Mouse (Mus musculus) neural tube, embryonic 11.5 days (tissue): ENCODE measurements around the gene Olfr456. TPM values are rescaled to one million over a fixed set of nuclear protein-coding genes. Genes with fewer than 3 reads are reported as not detected.
"Not testable (repeated sequence)": the region's sequence is repeated elsewhere in the genome, so short reads cannot be mapped to it uniquely, and the experiment has no call there.

Source experiments
- ATAC-seq: fragments of 200-750 bp; cut with Nextera tagmentation; 2 replicates; pipeline ENCODE4 v1.8.0; 2017; ENCODE audit warnings: moderate number of reproducible peaks, mild to moderate bottlenecking, moderate TSS enrichment, moderate library complexity; ENCODE audit not compliant: insufficient read depth, low FRiP score, low TSS enrichment
- DNase-seq: peaks from one replicate; pipeline ENCODE4 v3.0.0-alpha.2; 2015; ENCODE audit warnings: low spot score
- H3K27ac ChIP-seq: fragments of 300-500 bp; sonication (generic); 2 replicates; pipeline ENCODE4 v1.5.1; 2014; ENCODE audit warnings: low read depth, mild to moderate bottlenecking, low read length
- H3K27me3 ChIP-seq: fragments of 300-500 bp; sonication (generic); 2 replicates; pipeline ENCODE4 v1.6.1; 2014; ENCODE audit warnings: mild to moderate bottlenecking, low read length, mixed read lengths; ENCODE audit not compliant: control insufficient read depth, insufficient read depth
- H3K36me3 ChIP-seq: fragments of 300-500 bp; sonication (generic); 2 replicates; pipeline ENCODE4 v1.6.1; 2014; ENCODE audit warnings: mild to moderate bottlenecking, low read length, moderate library complexity, mixed read lengths; ENCODE audit not compliant: control insufficient read depth, insufficient read depth
- H3K4me1 ChIP-seq: fragments of 300-500 bp; sonication (generic); 2 replicates; pipeline ENCODE4 v1.6.1; 2014; ENCODE audit warnings: low read length, mixed read lengths; ENCODE audit not compliant: control insufficient read depth, insufficient read depth
- H3K4me2 ChIP-seq: fragments of 300-500 bp; sonication (generic); 2 replicates; pipeline ENCODE4 v1.6.1; 2014; ENCODE audit warnings: low read depth, mild to moderate bottlenecking, moderate library complexity
- H3K4me3 ChIP-seq: fragments of 300-500 bp; sonication (generic); 2 replicates; pipeline ENCODE4 v1.5.1; 2014; ENCODE audit warnings: low read depth, low read length
- H3K9ac ChIP-seq: fragments of 300-500 bp; sonication (generic); 2 replicates; pipeline ENCODE4 v1.6.1; 2014; ENCODE audit warnings: mild to moderate bottlenecking, low read length
- H3K9me3 ChIP-seq: fragments of 300-500 bp; sonication (generic); 2 replicates; pipeline ENCODE4 v1.6.1; 2016; ENCODE audit warnings: low read length; ENCODE audit not compliant: control insufficient read depth
- WGBS: fragments of 180-500 bp; shearing (Covaris S2); extraction: QIAGEN DNeasy Blood & Tissue Kit; methylation state at CpG from one replicate; pipeline ENCODE4 v1.1.7; 2014; 5-methylcytosine and 5-hydroxymethylcytosine counted together
- polyA plus RNA-seq: library from polyadenylated mRNA; unstranded; fragments of >200 nt; fragmentation: Nextera tagmentation; extraction: Ambion mirVana; gene quantifications from 2 replicates; pipeline ENCODE4 v1.2.1, GENCODE M21; 2014

Olfr456 gene
- polyA plus RNA-seq: not detected in 2 replicates

DNA sequence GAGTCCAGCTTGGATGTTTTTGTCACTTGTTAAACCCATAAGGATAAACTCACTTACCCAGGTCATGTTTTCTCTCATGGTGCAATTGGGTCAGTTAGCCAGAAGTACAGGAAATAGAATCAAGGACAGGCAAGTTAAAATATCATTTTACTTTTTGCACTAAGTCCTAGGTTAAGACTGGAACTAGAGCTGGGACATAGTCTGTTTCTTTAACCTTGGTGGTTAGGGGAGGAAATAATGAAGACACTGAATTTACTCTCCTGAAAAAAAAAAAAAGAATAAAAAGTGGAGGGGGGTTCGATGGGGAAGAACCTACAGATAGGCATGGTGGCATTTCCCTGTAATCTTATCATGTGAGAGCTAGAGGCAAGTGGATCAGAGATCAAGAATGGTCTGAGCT lies at the start of gene Olfr456:
Gene Olfr456 (minus strand): TSS at position 101 of the 400 bp plus-strand sequence.
- Histone ChIP-seq H3K9me3 (no peaks in the 10 kb centered on the region), H3K9ac (no peak within 1 kb of the TSS), H3K27me3 (no peaks in the 10 kb centered on the region), H3K27ac (no peak within 1 kb of the TSS), H3K4me3 (no peak within 1 kb of the TSS), H3K36me3 (no peaks in the 10 kb centered on the region), H3K4me2 (no peak within 1 kb of the TSS), H3K4me1 (no peaks in the 10 kb centered on the region)
- ATAC-seq: no peak
- 86% methylated on average over 1 of the region's 1 CpGs for WGBS
- DNase-seq: no peak

DNA sequence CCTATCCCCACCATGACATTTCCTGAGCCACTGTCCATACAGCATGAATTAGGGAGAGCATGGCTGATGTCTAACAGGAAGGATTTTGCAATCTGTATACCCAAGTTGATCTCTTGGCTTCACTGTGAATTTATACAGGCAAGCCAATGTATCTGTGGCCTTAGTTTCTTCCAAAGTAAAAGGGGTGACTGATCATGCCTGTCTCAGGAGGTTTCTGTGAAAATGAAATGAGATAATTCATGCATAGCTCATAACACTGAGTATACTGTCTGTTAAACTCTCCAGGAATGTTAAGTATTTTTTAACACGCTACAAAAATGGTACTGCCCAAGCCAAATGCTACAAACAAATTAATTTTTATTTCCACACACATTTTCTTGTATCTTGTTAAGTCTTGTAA lies 26.4 kb upstream of the Olfr456 start:
- ATAC-seq: no peak
- H3K27ac ChIP-seq: no peak overlapping the region

DNA sequence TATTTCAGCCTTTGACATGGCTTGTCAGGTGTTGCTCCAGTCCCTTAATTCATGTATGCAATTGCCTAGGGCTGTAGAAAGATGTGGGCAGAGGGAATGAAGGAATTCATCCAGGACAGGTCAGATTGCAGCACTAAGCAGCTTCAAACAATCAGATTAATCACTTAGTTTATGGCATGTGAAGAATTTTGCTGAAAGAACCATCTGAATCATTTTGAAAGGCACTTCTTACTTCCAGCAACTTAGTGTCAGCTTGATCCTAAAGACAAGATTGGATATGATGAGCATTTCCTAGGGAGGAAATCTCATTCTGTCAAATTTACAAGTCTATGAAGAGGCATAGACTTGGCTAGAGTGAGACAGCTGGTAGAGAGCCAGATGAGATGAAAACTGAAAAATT lies 22.3 kb upstream of the Olfr456 start:
- H3K4me3 ChIP-seq: no peak overlapping the region
- DNase-seq: no peak
- no peaks in the 10 kb centered on the region for H3K27me3 ChIP-seq
- ATAC-seq: no peak
- no peak overlapping the region for H3K27ac ChIP-seq
- H3K4me1 ChIP-seq: no peaks in the 10 kb centered on the region
- H3K36me3 ChIP-seq: no peaks in the 10 kb centered on the region
- no peaks in the 10 kb centered on the region for H3K9me3 ChIP-seq
- no peak overlapping the region for H3K4me2 ChIP-seq
- H3K9ac ChIP-seq: no peak overlapping the region

More for the DNA sequence above, 26.4 kb upstream of the Olfr456 start:
- no peaks in the 10 kb centered on the region for H3K9me3 ChIP-seq
- 82% methylated on average over 1 of the region's 1 CpGs for WGBS
- no peaks in the 10 kb centered on the region for H3K27me3 ChIP-seq
- H3K9ac ChIP-seq: no peak overlapping the region
- H3K4me2 ChIP-seq: no peak overlapping the region
- H3K36me3 ChIP-seq: no peaks in the 10 kb centered on the region
- H3K4me1 ChIP-seq: no peaks in the 10 kb centered on the region
- no peak for DNase-seq
- no peak overlapping the region for H3K4me3 ChIP-seq

DNA sequence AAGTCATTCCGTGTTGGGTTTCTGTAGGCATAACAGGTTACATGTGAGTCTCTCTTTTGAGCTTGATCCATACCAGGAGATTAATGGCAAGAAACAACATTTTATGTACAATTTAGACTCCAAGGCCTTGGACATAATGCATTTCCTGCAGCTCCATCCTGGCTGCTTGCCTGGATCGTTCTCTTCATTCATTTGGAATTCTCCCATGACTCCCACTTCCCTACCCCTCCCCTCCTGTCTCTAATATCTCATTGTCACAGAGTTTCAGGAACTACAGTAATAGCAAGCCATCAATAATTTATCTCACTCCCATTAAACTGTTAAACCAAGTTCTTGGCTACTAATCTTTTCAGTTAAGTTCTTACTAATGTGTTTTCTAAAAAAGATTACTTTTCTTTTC lies 16.5 kb upstream of the Olfr456 start:
- Histone ChIP-seq H3K4me3 (no peak overlapping the region), H3K4me2 (no peak overlapping the region), H3K27me3 (no peaks in the 10 kb centered on the region), H3K9me3 (no peaks in the 10 kb centered on the region), H3K36me3 (no peaks in the 10 kb centered on the region), H3K4me1 (no peaks in the 10 kb centered on the region), H3K27ac (no peak overlapping the region), H3K9ac (no peak overlapping the region)
- ATAC-seq: no peak
- 91% methylated on average over 2 of the region's 2 CpGs for WGBS
- no peak for DNase-seq

DNA sequence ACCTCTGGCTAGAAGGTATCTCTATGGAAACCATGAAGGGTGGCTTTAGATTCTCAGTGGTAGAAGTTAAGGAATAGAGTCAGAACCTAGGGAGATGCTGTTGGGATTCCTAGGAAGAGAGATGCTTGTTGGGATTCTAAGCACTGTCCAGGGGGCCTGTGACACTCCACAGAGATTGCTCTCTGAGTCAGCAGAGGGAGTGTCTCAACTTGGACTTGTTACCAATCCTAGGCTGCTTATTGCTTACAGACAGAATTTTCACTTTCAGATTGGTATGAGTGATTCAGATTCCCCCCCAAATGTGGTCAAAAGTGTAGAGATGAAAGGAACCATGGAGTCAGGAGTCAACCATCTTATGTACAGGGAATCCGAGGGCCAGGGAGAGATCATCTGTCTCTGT lies 2.7 kb upstream of the Olfr456 start:
- Histone ChIP-seq H3K36me3 (no peaks in the 10 kb centered on the region), H3K9ac (no peak overlapping the region), H3K4me3 (no peak overlapping the region), H3K4me2 (no peak overlapping the region), H3K27ac (no peak overlapping the region), H3K4me1 (no peaks in the 10 kb centered on the region), H3K9me3 (no peaks in the 10 kb centered on the region), H3K27me3 (no peaks in the 10 kb centered on the region)
- ATAC-seq (no peak), DNase-seq (no peak)
- 84% methylated on average over 1 of the region's 1 CpGs for WGBS

DNA sequence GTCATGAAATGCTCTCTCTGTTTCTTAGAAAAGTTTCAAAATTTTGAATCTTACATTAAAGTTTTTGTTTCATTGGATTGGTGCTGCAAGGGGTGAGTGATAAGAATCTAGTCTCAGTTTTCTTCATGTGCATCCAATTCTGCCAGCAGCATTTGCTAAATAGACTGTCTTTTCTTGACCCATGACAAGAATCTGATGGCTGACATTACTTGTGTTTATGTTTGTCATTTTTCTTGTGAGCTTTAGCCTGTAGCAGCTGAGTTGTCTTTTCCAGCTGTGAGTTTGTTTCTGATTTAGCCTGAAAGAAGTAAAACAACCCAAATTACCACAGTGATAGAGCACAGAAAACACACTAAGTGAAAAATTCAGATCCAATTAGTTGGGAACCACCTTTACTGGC lies 2.4 kb downstream of the Olfr456 start:
- DNase-seq (no peak), ATAC-seq (no peak)
- H3K27me3 ChIP-seq: no peaks in the 10 kb centered on the region
- no peak overlapping the region for H3K4me3 ChIP-seq
- H3K9me3 ChIP-seq: no peaks in the 10 kb centered on the region
- no peaks in the 10 kb centered on the region for H3K36me3 ChIP-seq
- H3K27ac ChIP-seq: no peak overlapping the region
- no peak overlapping the region for H3K4me2 ChIP-seq
- no peaks in the 10 kb centered on the region for H3K4me1 ChIP-seq
- no peak overlapping the region for H3K9ac ChIP-seq

DNA sequence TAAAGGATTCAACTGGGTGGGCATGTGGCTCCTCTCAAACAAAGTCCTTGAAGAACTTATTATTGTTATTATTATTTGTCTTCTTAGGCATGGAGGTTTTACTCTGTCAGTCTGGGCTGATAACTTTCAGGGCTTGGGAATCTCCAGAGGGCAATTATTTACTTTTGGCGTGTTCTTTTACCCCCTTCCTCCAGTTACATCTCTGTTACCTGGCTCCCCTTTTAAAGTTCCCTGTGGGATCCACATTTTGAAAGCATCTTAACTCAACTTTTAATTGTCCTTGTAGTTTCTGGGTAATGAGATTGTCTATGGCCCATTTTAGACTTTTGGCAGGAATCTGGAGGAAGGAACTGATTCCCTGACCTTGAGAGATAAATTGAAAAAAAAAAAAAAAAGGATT lies 10.8 kb downstream of the Olfr456 start, which contains the start of gene Olfr457:
Gene Olfr457 (minus strand): TSS at position 101 of the 400 bp plus-strand sequence.
- no peak for ATAC-seq
- no peaks in the 10 kb centered on the region for H3K9me3 ChIP-seq
- 79% methylated on average over 1 of the region's 1 CpGs for WGBS
- no peak within 1 kb of the TSS for H3K4me2 ChIP-seq
- H3K9ac ChIP-seq: no peak within 1 kb of the TSS
- no peaks in the 10 kb centered on the region for H3K36me3 ChIP-seq
- no peak within 1 kb of the TSS for H3K27ac ChIP-seq
- no peak within 1 kb of the TSS for H3K4me3 ChIP-seq
- no peaks in the 10 kb centered on the region for H3K27me3 ChIP-seq
- DNase-seq: no peak
- H3K4me1 ChIP-seq: no peaks in the 10 kb centered on the region

DNA sequence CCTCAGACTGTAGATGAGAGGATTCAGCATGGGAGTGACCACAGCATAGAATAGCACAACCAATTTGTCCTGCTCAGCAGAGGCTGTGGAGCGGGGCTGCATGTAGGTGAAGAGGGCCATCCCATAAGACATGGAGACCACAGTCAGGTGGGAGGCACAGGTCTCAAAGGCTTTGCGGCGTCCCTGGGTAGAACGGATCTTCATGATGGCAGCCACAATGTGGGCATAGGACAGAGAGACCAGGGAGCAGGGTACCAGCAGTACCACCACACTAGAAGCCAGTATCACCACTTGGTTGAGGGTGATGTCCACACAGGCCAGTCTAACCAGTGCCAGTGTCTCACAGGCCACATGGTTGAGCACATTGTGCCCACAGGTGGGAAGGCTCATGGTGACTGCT lies 15.7 kb downstream of the Olfr456 start:
- not testable (repeated sequence) for H3K9me3 ChIP-seq, H3K27me3 ChIP-seq, H3K4me2 ChIP-seq, ATAC-seq, H3K36me3 ChIP-seq, H3K4me1 ChIP-seq, H3K9ac ChIP-seq, DNase-seq, H3K4me3 ChIP-seq, H3K27ac ChIP-seq
- 92% methylated on average over 4 of the region's 4 CpGs for WGBS

DNA sequence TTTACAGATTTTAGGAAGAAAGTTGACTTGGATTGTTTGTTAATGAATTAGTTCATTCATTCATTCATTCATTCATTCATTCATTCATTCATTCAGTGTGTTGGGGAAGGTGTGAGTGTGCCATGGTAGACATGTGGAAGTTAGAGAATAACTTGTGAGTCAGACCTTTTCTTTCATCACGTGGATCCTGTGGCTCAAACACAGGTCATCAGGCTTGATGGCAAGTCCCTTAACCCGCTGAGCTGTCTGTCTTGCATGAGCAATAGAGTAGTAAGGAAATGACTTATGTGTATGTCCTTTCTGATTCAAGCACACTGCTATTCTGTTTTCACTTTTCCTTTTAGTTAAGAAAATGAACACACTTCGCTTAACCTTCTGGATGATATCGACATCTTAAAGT lies 16.5 kb downstream of the Olfr456 start:
- H3K9me3 ChIP-seq: no peaks in the 10 kb centered on the region
- no peak for DNase-seq
- H3K27ac ChIP-seq: no peak overlapping the region
- no peaks in the 10 kb centered on the region for H3K36me3 ChIP-seq
- H3K27me3 ChIP-seq: no peaks in the 10 kb centered on the region
- ATAC-seq: no peak
- no peak overlapping the region for H3K4me2 ChIP-seq
- no peak overlapping the region for H3K4me3 ChIP-seq
- H3K9ac ChIP-seq: no peak overlapping the region
- whole genome bisulfite sequencing: 91% methylated on average over 4 of the region's 4 CpGs
- no peaks in the 10 kb centered on the region for H3K4me1 ChIP-seq
